Mouse (Mus musculus): ENCODE measurements around the gene Fgfr2. TPM values are rescaled to one million over a fixed set of nuclear protein-coding genes. Genes with fewer than 3 reads are reported as not detected.

Fgfr2 gene
- polyA plus RNA-seq, 1 experiment: 12.0 TPM

DNA sequence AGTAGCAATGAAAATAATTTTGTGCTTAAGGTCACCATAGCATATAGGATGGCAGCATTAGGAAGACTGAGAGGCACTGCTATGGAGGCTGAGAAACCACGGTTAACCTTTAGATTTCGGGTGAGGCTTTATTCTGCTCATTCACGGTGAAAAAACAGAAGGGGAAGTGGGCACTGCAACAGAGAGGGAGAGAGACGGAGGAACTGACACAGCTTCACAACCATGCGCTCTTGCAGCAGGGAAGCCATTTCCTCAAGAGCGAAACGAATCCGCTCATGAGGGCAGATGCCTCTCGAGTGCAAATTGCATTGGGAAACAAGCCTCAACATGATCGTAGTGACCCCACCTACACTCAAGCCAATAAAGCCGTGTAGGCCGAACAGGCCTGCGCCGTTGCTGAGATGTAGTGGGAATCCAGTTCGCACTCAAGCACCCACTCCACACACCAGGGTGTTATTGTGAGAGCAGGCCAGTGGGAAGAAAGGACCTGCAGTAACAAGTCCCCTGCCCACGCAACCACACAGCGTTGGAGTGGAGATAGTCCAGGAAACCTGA, 2275.9 kb downstream of the Fgfr2 start:
- Histone ChIP-seq H3K27ac (replicated peaks; ENCODE audit: low read depth, low read length) (no peak overlapping the region), H3K4me1 (ENCODE audit: control insufficient read depth, insufficient read depth, insufficient read length, low read length) (no peaks in the 10 kb centered on the region), H3K4me3 (ENCODE audit: insufficient read depth, low read depth, low read length) (no peak overlapping the region)

GRCm38 (mm10) chr7:130839380-130840100, 2283.6 kb downstream of the Fgfr2 start:
- 0 out of 2 replicates have a peak, but pooled peaks cover 3% of the 10 kb centered on the region for H3K4me1 ChIP-seq (ENCODE audit: control insufficient read depth, insufficient read depth, insufficient read length, low read length)
- no peak overlapping the region for H3K27ac ChIP-seq (replicated peaks; ENCODE audit: low read depth, low read length)
- no peak overlapping the region for H3K4me3 ChIP-seq (ENCODE audit: insufficient read depth, low read depth, low read length)

DNA sequence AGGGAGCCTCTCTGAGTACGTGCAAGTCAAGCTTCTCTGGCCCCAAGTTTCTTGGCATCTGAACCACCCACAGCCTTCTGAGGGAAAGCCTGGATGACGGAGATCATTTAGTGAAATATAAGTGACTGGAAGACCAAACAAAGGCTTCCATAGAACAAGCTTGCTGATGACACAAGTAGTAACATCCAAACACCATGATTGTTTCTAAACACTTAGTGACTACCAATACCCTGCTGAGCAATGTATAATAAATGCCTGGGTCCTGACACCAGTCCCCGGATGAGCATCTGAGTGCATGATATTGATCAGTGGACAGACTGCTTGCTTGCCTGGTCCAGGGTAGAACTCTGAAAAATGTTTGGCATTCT, 2284.5 kb downstream of the Fgfr2 start:
- Histone ChIP-seq H3K4me3 (ENCODE audit: insufficient read depth, low read depth, low read length) (no peak overlapping the region), H3K4me1 (ENCODE audit: control insufficient read depth, insufficient read depth, insufficient read length, low read length) (0 out of 2 replicates have a peak, but pooled peaks cover 3% of the 10 kb centered on the region), H3K27ac (replicated peaks; ENCODE audit: low read depth, low read length) (no peak overlapping the region)

GRCm38 (mm10) chr7:130837941-130838657, 2285.1 kb downstream of the Fgfr2 start:
- Histone ChIP-seq H3K4me3 (ENCODE audit: insufficient read depth, low read depth, low read length) (no peak overlapping the region), H3K27ac (replicated peaks; ENCODE audit: low read depth, low read length) (no peak overlapping the region), H3K4me1 (ENCODE audit: control insufficient read depth, insufficient read depth, insufficient read length, low read length) (0 out of 2 replicates have a peak, but pooled peaks cover 3% of the 10 kb centered on the region)

DNA sequence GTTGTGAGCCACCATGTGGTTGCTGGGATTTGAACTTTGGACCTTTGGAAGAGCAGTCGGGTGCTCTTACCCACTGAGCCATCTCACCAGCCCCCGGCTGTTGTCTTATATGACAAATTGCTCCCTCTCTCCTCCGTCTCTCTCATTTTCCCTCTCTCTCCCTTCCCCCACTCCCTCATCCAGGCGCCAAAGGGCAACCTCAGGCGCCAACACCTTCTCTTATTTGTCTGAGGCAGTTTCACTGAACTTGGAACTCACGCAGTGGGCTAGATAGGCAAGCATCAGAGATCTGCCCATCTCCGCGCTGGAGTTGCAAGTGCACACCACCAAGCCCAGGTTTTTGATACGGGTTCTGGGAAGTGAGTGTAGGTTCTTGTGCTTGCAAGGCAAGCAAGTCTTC, 2287.1 kb downstream of the Fgfr2 start:
- H3K27ac ChIP-seq (replicated peaks; ENCODE audit: low read depth, low read length): no peak overlapping the region
- no peak overlapping the region for H3K4me3 ChIP-seq (ENCODE audit: insufficient read depth, low read depth, low read length)
- 0 out of 2 replicates have a peak, but pooled peaks cover 3% of the 10 kb centered on the region for H3K4me1 ChIP-seq (ENCODE audit: control insufficient read depth, insufficient read depth, insufficient read length, low read length)

GRCm38 (mm10) chr7:130834958-130835861, 2287.9 kb downstream of the Fgfr2 start:
- H3K27ac ChIP-seq (replicated peaks; ENCODE audit: low read depth, low read length): no peak overlapping the region
- no peak overlapping the region for H3K4me3 ChIP-seq (ENCODE audit: insufficient read depth, low read depth, low read length)
- H3K4me1 ChIP-seq (ENCODE audit: control insufficient read depth, insufficient read depth, insufficient read length, low read length): 0 out of 2 replicates have a peak, but pooled peaks cover 3% of the 10 kb centered on the region

- H3K4me3 ChIP-seq (ENCODE audit: insufficient read depth, low read depth, low read length): no peak overlapping the region
- no peak overlapping the region for H3K27ac ChIP-seq (replicated peaks; ENCODE audit: low read depth, low read length)
- 0 out of 2 replicates have a peak, but pooled peaks cover 3% of the 10 kb centered on the region for H3K4me1 ChIP-seq (ENCODE audit: control insufficient read depth, insufficient read depth, insufficient read length, low read length)
These were observed 2288.9 kb downstream of the Fgfr2 start for GRCm38 (mm10) chr7:130834299-130834698.

DNA sequence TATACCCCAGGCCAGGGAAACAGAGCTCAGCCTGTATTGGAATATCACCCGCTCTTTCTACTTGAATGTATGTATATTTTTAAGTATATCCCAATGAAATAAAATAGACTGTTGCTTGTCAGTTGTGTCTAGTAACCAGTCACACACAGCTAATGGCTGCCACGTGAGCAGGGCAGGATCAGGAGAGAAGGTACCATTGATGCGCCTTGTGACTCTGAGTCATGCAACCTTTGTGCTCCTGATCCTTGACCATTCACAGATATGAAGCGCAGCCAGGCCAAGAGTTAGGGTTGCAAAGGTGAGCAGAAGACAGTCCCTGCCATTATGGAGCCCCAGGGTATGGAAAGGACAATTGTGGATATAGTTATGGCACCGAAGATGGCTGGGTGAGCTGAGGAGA, 2291.6 kb downstream of the Fgfr2 start:
- Histone ChIP-seq H3K4me1 (ENCODE audit: control insufficient read depth, insufficient read depth, insufficient read length, low read length) (0 out of 2 replicates have a peak, but pooled peaks cover 3% of the 10 kb centered on the region), H3K4me3 (ENCODE audit: insufficient read depth, low read depth, low read length) (no peak overlapping the region), H3K27ac (replicated peaks; ENCODE audit: low read depth, low read length) (no peak overlapping the region)

DNA sequence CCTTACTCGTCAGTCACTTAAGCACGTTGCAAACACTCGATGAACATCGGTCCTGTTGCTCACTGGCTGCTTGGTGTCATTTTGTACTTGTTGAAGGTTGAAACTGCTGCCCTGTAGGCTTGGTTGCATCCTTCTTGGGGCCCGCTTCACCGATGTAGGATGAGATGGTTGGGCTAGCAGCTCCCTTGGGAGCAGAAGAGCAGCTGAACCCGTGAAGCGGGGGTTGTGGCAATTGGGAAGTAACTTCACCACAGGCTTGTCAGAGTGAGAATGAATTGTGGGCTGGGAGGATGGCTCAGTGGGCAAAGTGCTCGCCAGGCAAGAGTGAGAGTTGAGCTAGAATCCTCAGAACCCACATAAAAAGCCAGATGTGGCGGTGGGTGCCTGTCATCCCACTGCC, 2294.7 kb downstream of the Fgfr2 start:
- Histone ChIP-seq H3K27ac (replicated peaks; ENCODE audit: low read depth, low read length) (no peak overlapping the region), H3K4me3 (ENCODE audit: insufficient read depth, low read depth, low read length) (no peak overlapping the region), H3K4me1 (ENCODE audit: control insufficient read depth, insufficient read depth, insufficient read length, low read length) (no peaks in the 10 kb centered on the region)

DNA sequence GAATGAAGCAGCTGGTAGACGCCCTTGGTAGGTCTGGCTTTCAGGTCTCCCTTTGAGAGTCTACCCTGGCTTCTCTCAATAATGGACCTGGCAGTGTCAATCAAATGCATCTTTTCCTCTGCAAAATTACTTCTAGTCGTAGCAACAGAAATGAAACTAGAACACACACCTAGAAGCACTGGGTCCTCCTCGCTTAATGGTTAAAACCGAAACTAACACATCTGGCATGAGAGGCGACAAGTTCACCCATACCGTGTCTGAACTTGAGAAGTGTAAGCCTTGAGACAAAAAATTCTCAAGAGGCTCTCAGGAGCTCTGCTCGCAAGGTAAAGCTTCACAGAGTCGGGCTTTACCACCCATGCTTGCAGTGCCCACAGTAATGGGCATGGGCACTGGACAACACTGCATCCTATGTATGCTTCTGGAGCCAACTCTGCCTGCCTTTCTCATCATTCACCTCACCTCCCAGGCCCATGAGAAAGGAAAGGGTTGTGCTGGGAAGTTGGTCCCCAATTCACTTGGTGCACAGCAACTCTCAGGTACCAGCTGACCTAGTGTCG, 2295.2 kb downstream of the Fgfr2 start:
- no peak overlapping the region for H3K27ac ChIP-seq (replicated peaks; ENCODE audit: low read depth, low read length)
- H3K4me1 ChIP-seq (ENCODE audit: control insufficient read depth, insufficient read depth, insufficient read length, low read length): no peaks in the 10 kb centered on the region
- no peak overlapping the region for H3K4me3 ChIP-seq (ENCODE audit: insufficient read depth, low read depth, low read length)

DNA sequence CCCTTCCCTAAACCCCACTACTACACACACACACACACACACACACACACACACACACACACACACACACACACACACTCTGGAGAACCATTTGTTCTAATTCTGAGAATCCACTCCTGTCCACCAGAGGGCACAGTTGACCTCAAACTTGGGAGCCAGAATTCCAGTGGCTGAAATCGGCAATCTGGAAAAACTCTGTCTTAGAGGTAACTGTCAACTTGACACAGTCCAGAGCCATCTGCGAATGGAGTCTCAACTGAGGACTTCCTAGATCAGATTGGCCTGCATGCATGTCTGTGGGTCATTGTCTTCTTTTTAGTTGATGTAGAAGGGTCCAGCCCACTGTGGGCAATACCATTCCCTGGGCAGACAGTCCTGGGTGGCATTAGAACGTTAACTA, 2295.7 kb downstream of the Fgfr2 start:
- Histone ChIP-seq H3K4me3 (ENCODE audit: insufficient read depth, low read depth, low read length) (no peak overlapping the region), H3K4me1 (ENCODE audit: control insufficient read depth, insufficient read depth, insufficient read length, low read length) (no peaks in the 10 kb centered on the region), H3K27ac (replicated peaks; ENCODE audit: low read depth, low read length) (no peak overlapping the region)

GRCm38 (mm10) chr7:130826343-130826742, 2296.8 kb downstream of the Fgfr2 start:
- Histone ChIP-seq H3K4me3 (ENCODE audit: insufficient read depth, low read depth, low read length) (no peak overlapping the region), H3K27ac (replicated peaks; ENCODE audit: low read depth, low read length) (no peak overlapping the region), H3K4me1 (ENCODE audit: control insufficient read depth, insufficient read depth, insufficient read length, low read length) (no peaks in the 10 kb centered on the region)

DNA sequence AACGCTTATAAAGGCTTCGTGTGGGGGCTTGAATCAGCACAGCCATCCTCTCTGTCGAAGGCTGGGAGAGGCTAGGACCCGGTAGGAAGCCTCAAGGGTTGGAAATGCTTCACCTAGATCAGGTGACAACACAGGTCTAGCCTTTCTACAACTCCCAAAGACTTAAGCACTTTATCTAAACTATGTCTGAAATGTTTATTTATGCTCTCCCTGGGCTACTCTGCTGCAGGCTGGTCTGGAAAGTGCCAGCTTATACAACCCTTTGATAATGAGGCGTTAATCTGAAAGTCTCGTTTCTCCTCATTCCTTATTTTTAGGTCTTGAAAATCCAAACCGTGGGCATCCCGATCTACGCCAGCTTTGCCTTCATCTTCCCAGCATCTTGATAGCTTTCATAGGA, 2299.2 kb downstream of the Fgfr2 start:
- Histone ChIP-seq H3K4me3 (ENCODE audit: insufficient read depth, low read depth, low read length) (no peak overlapping the region), H3K27ac (replicated peaks; ENCODE audit: low read depth, low read length) (no peak overlapping the region), H3K4me1 (ENCODE audit: control insufficient read depth, insufficient read depth, insufficient read length, low read length) (no peaks in the 10 kb centered on the region)

- H3K4me1 ChIP-seq (ENCODE audit: control insufficient read depth, insufficient read depth, insufficient read length, low read length): no peaks in the 10 kb centered on the region
- no peak overlapping the region for H3K27ac ChIP-seq (replicated peaks; ENCODE audit: low read depth, low read length)
- H3K4me3 ChIP-seq (ENCODE audit: insufficient read depth, low read depth, low read length): no peak overlapping the region
These were observed 2303.5 kb downstream of the Fgfr2 start for GRCm38 (mm10) chr7:130819624-130820023.
